Mouse (Mus musculus) MN1 (cell line): ENCODE data around the gene Dnph1.
"Not testable (repeated sequence)": the region's sequence is repeated elsewhere in the genome, so short reads cannot be mapped to it uniquely, and the experiment has no call there.

ENCODE experiments used
- DNase-seq: peaks from one replicate; pipeline ENCODE4 v3.0.0-alpha.2; 2016; ENCODE audit warnings: low spot score

The Dnph1 gene

DNA sequence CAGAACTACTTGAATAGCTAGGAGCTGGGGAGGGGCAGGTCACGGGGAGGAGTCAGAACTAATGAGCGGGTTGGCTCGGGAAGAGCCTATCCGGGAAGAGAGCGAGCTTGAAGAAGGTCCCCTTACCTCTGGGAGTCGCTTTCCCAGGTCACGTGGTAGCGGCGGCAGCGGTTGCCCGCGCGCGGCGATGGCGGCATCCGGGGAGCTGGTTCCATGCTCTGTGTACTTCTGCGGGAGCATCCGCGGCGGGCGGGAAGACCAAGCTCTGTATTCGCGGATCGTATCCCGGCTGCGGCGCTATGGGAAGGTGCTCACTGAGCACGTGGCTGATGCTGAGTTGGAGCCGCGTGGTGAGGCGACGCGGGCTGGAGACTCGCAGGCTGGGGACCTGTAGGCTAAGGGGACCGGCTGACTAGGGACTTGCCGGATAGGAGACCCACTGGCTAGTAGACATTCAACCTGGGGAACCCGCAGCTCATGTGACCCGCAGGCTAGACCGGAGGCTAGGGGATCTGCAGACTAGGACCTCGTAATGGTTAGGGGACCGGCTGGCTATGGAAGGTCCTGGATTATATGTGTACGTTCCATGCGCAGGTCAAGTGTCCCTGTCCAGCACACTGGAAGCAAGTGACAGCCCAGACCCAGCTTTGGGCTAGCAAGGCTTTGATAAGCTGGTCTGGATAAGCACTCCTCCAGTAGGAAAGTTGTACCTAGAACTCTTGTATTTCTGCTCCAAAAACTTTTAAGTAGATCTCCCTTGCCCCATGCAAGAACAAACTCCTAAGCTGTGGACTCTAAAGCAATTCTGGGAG is at the start of gene Dnph1:
Gene Dnph1 (plus strand): TSS at position 89 of the 812 bp plus-strand sequence.
- peak; percentile 92 for DNase-seq

- no peak for DNase-seq
These were observed 43.8 kb upstream of the Dnph1 start for GRCm38 (mm10) chr17:46452683-46453082.

- DNase-seq: no peak
These were observed 43.1 kb upstream of the Dnph1 start for GRCm38 (mm10) chr17:46453302-46453948.

- no peak for DNase-seq
These were observed 42.5 kb upstream of the Dnph1 start for GRCm38 (mm10) chr17:46453970-46454411.

DNA sequence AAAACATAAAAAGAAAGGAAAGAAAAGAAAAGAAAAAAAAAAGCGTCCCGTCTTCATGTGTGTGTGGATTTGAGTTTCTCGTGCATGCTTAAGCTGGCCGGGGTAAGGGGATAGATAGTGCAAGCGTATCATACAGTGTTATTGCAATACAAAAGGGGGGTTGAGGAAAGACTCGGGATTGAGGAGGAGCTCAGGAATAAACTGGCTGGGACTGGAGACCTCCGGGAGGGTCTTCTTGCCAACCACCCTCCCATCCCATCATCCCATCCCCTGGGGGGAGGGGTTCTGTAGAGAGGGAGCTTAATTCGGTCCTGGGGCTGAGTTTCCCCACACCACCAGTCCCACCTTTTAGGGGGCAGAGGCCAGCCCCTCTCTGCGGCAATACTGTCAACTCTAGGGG is 42.0 kb upstream of the Dnph1 start:
- DNase-seq: no peak

- DNase-seq: no peak
These were observed 41.3 kb upstream of the Dnph1 start for GRCm38 (mm10) chr17:46455110-46455691.

GRCm38 (mm10) chr17:46457791-46458190 is 38.7 kb upstream of the Dnph1 start:
- DNase-seq: no peak

DNA sequence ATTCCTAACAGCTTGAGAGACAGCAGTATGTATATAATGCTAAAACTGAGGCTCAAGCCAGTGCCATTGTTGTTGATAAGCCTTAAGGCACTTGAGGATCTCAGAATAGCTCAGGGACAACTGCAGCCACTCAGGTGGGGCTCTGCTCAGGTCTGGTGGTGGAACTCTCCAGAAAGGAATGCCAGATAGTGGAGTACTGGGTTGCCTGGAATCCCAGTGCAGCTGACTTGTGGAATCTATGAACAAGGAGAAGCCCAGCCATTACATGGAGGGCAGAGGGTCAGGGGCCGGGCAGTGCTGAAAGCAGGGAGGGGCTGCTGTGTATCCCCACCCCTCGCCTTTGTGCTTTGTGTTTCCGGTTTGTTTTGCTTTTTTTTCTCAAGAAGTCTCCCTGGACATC is 38.1 kb upstream of the Dnph1 start:
- no peak for DNase-seq

DNA sequence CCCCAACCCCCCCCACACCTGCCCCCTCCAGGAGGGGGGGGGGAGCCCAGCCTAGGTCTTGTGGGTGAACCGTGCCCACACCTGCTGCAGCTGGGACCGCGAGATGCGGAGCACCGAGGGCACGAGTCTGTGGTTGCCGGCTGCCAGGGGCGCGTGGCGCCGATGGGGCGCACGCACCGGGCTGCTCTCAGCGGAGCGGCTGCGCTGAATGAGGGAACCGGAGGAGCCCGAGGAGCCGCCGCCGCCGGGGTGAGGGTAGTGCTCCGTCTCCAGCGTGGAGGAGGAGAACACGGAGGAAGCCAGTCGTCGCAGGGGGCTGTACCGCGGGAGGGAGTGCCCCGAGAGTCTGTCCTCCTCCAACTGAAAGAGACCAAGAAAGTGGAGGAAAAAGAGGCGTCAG is 35.8 kb upstream of the Dnph1 start:
- DNase-seq: no peak

GRCm38 (mm10) chr17:46461347-46461746 is 35.2 kb upstream of the Dnph1 start:
- DNase-seq: no peak

DNA sequence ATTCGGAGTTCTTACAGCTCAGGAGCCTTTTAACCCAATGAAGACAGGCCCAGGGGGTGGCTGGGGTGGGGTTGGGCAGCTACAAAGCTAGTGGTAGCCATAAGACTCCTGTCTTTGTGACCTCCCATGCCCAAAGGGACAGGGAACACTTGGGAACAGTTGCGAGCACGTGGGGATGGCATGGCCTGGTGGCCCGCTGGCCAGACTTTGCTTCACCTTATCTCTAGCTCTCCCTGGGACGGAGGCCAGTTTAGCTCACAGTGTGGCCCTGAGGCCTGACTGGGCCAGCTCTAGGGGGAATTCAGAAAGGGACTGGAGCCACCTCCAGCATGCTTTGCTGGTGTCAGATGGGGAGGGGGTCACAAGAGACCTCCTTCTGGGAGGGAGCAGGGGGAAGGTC is 34.3 kb upstream of the Dnph1 start:
- DNase-seq: no peak

DNA sequence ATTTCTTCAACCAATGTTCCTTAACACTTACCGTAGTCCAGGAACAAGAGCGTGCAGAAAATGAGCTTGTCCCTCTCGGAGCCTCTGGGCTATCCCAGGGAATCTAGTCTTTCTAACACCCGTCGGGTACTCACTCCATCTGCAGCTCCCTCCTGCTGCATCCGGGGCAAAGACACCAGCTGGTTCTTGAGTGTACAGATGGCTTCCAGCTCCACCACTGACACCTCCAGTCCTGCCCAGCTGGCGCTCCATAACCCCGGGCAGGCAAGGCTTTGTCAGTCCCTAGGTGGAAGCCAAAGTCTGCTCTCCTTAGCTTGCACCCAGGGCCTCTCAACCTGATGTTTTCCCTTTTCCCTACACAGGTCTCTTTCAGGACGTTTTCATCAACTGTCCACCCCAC is 28.7 kb upstream of the Dnph1 start:
- DNase-seq: no peak

- DNase-seq: no peak
These were observed 19.9 kb upstream of the Dnph1 start for GRCm38 (mm10) chr17:46476601-46477000.

DNA sequence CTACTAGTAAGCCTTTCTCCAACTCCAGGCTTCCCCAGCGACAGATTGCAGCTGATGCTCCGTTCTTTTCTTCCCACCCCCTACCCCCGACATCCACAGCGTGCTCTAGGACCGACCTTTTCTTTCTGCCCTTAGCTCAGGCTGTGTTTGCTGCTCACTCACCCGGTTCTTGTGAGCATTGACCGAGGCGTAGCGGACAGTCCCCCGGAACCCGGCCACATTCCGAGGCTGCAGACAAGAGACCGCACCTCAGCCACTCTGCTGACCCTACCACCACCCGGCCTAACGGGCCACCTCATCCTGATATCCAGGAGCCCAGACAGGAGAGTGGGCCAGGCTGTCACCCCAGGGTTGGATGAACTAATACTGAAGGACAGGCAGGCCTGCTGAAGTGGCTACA is 19.2 kb upstream of the Dnph1 start:
- no peak for DNase-seq

- no peak for DNase-seq
These were observed 12.9 kb upstream of the Dnph1 start for GRCm38 (mm10) chr17:46483561-46484001.

DNA sequence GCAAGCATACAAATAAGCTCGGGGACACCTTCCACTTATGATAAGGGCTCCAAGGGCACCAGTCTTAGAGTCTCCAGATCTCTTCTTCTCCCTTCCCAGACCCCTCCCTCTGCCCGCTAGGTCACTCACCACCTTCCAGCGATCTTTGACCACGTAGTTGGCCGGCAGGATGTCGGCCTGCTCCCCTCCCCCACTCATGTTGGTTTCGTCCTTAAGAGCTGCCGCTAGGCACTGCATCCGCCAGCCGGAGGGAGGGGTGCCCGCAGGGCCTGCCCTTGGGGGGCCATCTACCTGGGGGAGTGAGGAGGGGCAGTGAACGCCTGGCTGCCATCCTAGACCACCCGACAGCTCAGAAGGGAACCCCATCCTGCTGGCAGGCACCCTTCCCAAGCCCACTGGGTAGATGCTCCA is 12.5 kb upstream of the Dnph1 start:
- DNase-seq: no peak

DNA sequence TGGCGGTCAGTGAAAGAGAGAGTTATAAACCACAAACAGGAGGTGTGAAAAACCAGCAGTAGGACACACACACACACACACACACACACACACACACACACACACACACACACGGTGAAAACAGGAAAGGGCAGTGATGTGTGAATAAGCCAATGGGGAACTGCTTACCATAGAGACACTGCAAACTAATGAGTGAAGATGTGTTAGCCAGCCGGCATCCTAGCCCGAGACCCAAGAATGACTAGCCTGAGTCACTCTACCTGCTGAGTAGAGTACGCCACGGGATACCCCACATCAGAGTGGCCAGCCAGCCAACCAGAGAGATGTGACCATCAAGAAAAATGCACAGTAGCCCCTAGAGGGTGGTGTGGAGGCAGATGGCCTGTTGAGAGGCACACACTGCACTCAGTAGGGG is 12.0 kb upstream of the Dnph1 start:
- no peak for DNase-seq

DNA sequence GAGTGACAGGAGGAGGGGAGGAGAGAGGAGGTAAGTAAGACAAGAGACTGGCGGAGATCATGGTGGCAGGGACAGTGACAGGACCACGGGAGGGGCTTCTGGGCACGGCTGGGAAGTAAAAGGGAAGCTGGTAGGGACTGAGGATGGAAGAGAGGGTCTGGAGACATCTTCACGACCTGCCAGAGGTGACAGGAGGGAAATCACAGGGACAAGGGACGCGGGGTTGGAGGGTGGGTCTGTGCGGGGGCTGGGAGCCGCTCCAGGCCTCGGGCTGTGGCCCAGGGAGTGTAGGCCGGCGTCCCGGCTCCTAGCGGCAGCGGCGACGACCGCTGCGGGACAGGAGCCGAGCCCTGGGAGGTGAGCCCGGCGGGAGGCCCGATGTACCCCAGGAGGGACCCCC is 9.5 kb upstream of the Dnph1 start:
- peak; percentile 45 for DNase-seq

- peak; percentile 78 for DNase-seq
These were observed 9.1 kb upstream of the Dnph1 start, which contains the start of gene Ttbk1 for GRCm38 (mm10) chr17:46487431-46487830. Gene Ttbk1 (minus strand): TSS chr17:46487675.

- no peak for DNase-seq
These were observed 1.0 kb upstream of the Dnph1 start for GRCm38 (mm10) chr17:46495486-46495885.

DNA sequence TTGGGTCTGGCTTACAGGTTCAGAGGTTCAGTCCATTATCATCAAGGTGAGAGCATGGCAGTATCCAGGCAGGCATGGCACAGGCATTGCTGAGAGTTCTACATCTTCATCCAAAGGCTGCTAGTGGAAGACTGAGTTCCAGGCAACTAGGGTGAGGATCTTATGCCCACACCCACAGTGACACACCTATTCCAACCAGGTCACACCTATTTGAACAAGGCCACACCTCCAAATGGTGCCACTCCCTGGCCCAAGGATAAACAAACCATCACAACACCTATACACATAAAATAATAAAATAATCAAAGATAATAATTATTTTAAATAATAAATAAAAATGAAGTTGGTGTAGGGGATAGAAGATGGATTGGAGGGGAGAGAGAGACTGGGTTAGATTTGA is 430 bp upstream of the Dnph1 start:
- DNase-seq: not testable (repeated sequence)

DNA sequence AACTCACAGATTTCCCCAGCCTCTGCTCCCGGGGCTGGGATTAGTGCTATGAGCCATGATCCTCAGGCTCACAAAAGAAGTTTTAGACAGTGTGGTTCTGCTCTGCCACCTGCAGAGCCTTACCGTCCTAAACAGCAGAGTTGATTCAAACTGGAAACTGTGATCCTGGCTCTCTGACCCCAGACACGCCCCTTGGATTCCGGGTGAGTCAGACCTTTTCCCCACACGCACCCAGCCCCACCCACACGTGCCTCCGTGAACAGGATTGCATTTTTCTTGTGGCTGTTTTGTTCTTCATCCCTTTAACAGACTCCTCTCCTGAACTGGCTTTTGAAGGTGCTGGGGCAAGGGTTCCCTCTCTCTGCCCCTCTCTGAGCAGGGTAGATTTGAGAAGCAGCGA is 1.4 kb downstream of the Dnph1 start:
- DNase-seq: peak; percentile 68

DNA sequence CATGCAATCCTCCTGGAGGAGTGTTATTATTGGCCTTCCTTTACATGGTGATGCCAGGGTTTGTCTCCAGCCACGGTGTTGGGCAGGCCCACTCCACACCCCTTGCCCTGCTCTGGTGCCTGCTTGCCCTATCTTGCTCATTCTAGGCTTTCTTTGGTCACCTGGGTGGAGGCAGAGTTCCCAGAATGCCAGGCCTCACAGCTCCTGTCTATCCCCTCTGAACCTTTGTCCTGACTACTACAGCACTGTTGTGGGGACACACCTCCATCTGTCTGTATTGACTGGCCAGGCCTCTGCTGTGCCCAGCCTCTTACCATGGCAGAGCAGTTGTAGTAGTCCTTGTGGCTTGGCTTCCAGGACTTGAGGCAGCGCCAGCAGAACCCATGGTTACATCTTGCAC is 6.3 kb downstream of the Dnph1 start:
- no peak for DNase-seq
